Mouse (Mus musculus): ENCODE data around the gene Kif5c. TPM values are rescaled to one million over a fixed set of nuclear protein-coding genes. Genes with fewer than 3 reads are reported as not detected.

The Kif5c gene
- polyA plus RNA-seq, 1 experiment from 2014 or later = 7.1 TPM

GRCm38 (mm10) chr2:49774180-49774579, 155.1 kb downstream of the Kif5c start:
- Histone ChIP-seq H3K4me3 (ENCODE audit: inconsistent target) (no peak overlapping the region), H3K36me3 (ENCODE audit: inconsistent target) (peaks cover 34% of the 10 kb centered on the region; the same call in 1 of the 2 replicates), H3K79me2 (ENCODE audit: inconsistent target) (no peaks in the 10 kb centered on the region), H3K27ac (no peak overlapping the region)

DNA sequence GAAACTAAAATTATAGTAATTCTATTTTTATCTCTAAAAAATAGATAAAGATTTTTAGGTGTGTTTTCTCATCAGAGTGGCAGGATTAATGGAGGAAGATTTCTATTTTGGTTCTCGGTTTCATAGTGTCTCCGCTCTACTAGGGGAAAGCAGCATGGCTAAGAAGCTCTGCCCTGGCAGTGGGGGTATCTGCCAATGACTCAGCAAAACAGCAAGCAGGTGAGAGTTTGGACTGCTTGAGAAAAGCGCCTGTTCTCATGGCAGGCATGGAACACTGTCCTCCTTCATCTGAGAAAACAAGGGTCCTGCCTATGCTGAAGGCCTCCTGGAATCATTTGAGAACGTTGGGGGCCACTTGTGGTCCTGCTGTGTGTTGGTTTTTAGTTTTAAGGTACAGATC, 156.1 kb downstream of the Kif5c start:
- no peak overlapping the region for H3K4me3 ChIP-seq (ENCODE audit: inconsistent target)
- 79% methylated on average over 4 of the region's 4 CpGs for WGBS (ENCODE audit: missing documents)
- H3K27ac ChIP-seq = no peak overlapping the region
- H3K79me2 ChIP-seq (ENCODE audit: inconsistent target) = no peaks in the 10 kb centered on the region
- peaks cover 27% of the 10 kb centered on the region; the same call in 1 of the 2 replicates for H3K36me3 ChIP-seq (ENCODE audit: inconsistent target)

DNA sequence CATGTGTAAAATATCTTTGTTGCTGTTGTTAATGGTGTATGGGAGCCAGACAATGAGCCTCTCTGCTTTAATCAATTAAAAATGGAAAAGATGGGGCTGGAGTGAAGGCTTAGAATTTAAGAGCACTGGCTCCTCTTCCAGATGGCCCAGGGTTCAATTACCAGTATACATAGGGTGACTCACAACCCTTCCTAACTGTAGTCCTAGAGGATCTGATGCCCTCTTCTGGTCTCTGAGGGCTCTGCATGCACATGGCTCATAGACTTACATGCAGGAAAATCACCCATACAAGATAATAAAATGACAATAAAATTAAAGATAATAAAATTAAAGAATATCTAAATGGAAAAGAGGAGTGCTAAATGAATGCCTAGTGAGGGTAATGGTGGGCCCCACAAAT, 156.6 kb downstream of the Kif5c start:
- no peak overlapping the region for H3K27ac ChIP-seq
- H3K36me3 ChIP-seq (ENCODE audit: inconsistent target) = peaks cover 27% of the 10 kb centered on the region; the same call in 1 of the 2 replicates
- no peak overlapping the region for H3K4me3 ChIP-seq (ENCODE audit: inconsistent target)
- H3K79me2 ChIP-seq (ENCODE audit: inconsistent target) = no peaks in the 10 kb centered on the region

GRCm38 (mm10) chr2:49776407-49776806, 157.3 kb downstream of the Kif5c start:
- H3K79me2 ChIP-seq (ENCODE audit: inconsistent target) = no peaks in the 10 kb centered on the region
- H3K36me3 ChIP-seq (ENCODE audit: inconsistent target) = peaks cover 26% of the 10 kb centered on the region; the same call in 1 of the 2 replicates
- H3K4me3 ChIP-seq (ENCODE audit: inconsistent target) = no peak overlapping the region
- 92% methylated on average over 4 of the region's 4 CpGs for WGBS (ENCODE audit: missing documents)
- no peak overlapping the region for H3K27ac ChIP-seq

- 2% methylated on average over 74 of the region's 79 CpGs for WGBS (ENCODE audit: missing documents)
- H3K27ac ChIP-seq = no peak within 1 kb of the TSS
- H3K79me2 ChIP-seq (ENCODE audit: inconsistent target) = no peaks in the 10 kb centered on the region
- H3K36me3 ChIP-seq (ENCODE audit: inconsistent target) = no peaks in the 10 kb centered on the region
- H3K4me3 ChIP-seq (ENCODE audit: inconsistent target) = no peak within 1 kb of the TSS
Observed at GRCm38 (mm10) chr2:49787376-49788050, 168.4 kb downstream of the Kif5c start, which contains the start of gene Lypd6b. Lypd6b (plus strand) TSS chr2:49787688.

DNA sequence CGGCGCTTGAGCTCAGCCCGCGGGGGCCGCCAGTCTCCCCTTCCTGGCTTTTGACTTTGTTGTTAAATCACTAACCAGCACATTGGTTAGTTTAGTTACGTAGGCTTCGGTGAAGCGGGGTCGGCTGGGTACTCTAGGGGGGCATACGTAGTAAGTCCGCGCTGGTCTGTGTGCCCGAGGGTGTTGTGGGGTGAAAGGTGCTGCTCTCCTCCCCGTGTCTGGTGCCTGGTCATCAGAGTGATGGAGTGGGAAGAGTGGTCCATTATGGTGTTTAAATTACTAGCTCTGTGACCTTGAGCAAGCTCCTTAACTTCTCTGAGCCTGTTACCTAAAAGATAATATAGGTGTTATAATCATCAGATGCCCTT, 168.9 kb downstream of the Kif5c start:
- no peak overlapping the region for H3K27ac ChIP-seq
- no peak overlapping the region for H3K4me3 ChIP-seq (ENCODE audit: inconsistent target)
- 6% methylated on average over 14 of the region's 14 CpGs for WGBS (ENCODE audit: missing documents)
- H3K79me2 ChIP-seq (ENCODE audit: inconsistent target) = no peaks in the 10 kb centered on the region
- no peaks in the 10 kb centered on the region for H3K36me3 ChIP-seq (ENCODE audit: inconsistent target)

DNA sequence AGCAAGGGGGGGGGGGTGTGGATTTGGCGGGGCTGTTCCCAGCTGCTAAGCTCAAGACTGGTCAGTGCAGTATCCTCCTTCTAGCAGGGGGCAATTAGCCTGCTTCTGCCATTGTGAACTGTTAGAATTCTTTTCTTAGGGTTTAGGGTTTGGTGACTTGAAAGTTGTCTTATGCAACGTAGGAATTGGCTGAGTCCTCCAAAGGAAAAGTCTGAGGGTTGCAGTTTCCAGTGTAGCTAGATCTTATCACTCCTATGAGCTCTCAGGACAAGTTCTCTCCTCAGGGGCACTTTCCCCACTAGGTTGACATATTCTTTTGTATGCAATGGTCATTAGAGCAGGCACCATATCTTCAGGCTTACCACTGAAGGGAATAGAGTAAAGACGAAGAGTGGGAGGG, 169.5 kb downstream of the Kif5c start:
- Histone ChIP-seq H3K4me3 (ENCODE audit: inconsistent target) (no peak overlapping the region), H3K27ac (no peak overlapping the region), H3K36me3 (ENCODE audit: inconsistent target) (no peaks in the 10 kb centered on the region), H3K79me2 (ENCODE audit: inconsistent target) (no peaks in the 10 kb centered on the region)
- 13% methylated on average over 3 of the region's 3 CpGs for WGBS (ENCODE audit: missing documents)

DNA sequence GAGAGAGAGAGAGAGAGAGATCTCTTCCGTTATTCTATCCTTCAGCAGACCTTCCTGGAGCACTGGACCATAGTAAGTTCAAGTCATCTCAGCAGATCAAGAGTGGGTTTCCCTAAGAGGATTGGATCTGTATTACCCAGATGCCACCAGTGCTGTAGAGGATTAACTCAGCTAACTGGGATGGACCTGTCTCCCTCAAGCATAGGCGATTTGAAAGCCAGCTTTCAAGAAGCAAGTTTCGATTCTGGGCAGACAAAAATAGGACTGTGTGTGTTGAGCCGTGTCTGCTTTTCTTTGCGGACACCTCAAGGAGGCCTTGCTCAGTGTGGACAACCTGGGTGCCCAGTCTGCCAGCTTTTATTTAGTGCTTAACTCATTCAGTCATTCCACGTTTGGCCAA, 170.0 kb downstream of the Kif5c start:
- 62% methylated on average over 6 of the region's 6 CpGs for WGBS (ENCODE audit: missing documents)
- no peak overlapping the region for H3K4me3 ChIP-seq (ENCODE audit: inconsistent target)
- no peaks in the 10 kb centered on the region for H3K79me2 ChIP-seq (ENCODE audit: inconsistent target)
- no peaks in the 10 kb centered on the region for H3K36me3 ChIP-seq (ENCODE audit: inconsistent target)
- H3K27ac ChIP-seq = no peak overlapping the region

- Histone ChIP-seq H3K4me3 (ENCODE audit: inconsistent target) (no peak overlapping the region), H3K27ac (no peak overlapping the region), H3K79me2 (ENCODE audit: inconsistent target) (no peaks in the 10 kb centered on the region), H3K36me3 (ENCODE audit: inconsistent target) (no peaks in the 10 kb centered on the region)
- 83% methylated on average over 5 of the region's 5 CpGs for WGBS (ENCODE audit: missing documents)
Observed at GRCm38 (mm10) chr2:49789504-49789903, 170.4 kb downstream of the Kif5c start.

GRCm38 (mm10) chr2:49797444-49798143, 178.5 kb downstream of the Kif5c start:
- H3K27ac ChIP-seq = no peak overlapping the region
- WGBS (ENCODE audit: missing documents) = 87% methylated on average over 14 of the region's 14 CpGs
- no peaks in the 10 kb centered on the region for H3K36me3 ChIP-seq (ENCODE audit: inconsistent target)
- H3K4me3 ChIP-seq (ENCODE audit: inconsistent target) = no peak overlapping the region
- H3K79me2 ChIP-seq (ENCODE audit: inconsistent target) = no peaks in the 10 kb centered on the region

DNA sequence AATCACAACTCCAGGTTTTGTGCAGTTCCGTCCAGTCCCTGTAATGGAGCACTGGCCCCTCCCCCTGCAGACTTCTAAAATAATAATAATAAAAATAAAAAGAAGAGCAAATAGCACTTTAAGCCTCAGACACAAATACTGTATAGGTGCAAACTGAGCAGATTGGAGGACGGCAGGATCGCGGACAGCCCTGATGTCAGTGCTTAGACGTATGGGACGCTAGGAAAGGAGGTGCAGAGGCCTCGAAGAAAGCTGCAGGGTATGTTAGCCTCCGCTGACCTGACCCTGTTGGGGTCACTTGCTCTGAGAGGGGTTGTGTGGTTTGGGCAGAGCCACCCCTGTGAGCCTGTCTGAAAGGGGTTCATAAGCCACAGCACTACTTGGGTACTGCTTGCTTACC, 185.3 kb downstream of the Kif5c start:
- 89% methylated on average over 8 of the region's 8 CpGs for WGBS (ENCODE audit: missing documents)
- Histone ChIP-seq H3K79me2 (ENCODE audit: inconsistent target) (no peaks in the 10 kb centered on the region), H3K36me3 (ENCODE audit: inconsistent target) (no peaks in the 10 kb centered on the region), H3K4me3 (ENCODE audit: inconsistent target) (no peak overlapping the region), H3K27ac (no peak overlapping the region)

DNA sequence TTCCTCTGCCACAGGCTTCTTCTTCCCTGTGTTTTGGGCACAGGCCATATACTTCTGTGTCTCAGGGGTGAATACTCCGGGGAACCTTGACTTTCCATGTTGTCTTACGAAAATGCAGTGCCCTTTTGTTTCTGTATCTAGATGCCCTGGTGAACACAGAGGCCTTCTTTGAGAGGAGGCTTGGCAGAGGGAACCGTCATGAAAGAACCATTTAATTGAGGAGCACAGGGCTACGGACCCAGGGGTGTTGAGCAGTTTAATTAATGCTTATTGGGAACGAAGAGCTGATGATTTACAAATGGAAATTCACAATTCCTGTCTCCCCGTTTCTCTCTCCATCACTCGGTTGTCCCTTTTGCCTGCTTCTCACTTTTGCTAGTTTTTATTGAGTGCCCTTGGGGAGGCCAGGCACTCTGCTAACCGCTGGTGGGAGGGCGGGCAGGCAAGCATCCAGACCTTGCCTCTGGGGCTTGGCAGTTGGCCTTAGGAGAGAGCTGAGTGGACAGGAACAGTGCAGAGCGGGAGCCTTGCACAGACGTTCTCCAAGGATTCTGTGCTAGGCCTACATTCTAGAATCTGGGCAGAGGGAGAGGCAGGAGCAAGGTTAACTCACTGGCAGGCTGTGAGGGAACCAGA, 186.8 kb downstream of the Kif5c start:
- Histone ChIP-seq H3K36me3 (ENCODE audit: inconsistent target) (no peaks in the 10 kb centered on the region), H3K79me2 (ENCODE audit: inconsistent target) (no peaks in the 10 kb centered on the region), H3K27ac (no peak overlapping the region), H3K4me3 (ENCODE audit: inconsistent target) (no peak overlapping the region)
- WGBS (ENCODE audit: missing documents) = 91% methylated on average over 11 of the region's 11 CpGs

DNA sequence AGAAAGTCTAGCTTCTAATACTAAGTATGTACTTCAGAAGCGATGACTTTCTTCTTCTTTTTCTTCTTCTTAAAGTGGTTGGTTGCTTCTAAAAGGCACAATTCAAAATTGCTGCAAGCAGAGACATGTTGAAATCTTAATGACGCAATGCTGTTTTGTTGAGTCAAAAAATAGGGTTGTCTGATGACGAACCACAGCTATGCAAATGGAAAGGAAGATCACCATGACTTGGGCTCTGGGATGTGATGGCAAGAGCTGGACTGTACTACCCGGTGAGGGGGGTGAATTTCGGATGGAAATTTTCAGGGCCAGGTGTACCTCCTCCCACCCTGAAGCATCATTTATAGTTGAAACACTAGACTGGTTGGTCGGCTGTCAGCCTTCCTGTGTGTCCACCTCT, 190.4 kb downstream of the Kif5c start:
- Histone ChIP-seq H3K79me2 (ENCODE audit: inconsistent target) (no peaks in the 10 kb centered on the region), H3K4me3 (ENCODE audit: inconsistent target) (no peak overlapping the region), H3K36me3 (ENCODE audit: inconsistent target) (no peaks in the 10 kb centered on the region), H3K27ac (no peak overlapping the region)
- WGBS (ENCODE audit: missing documents) = 43% methylated on average over 6 of the region's 6 CpGs

DNA sequence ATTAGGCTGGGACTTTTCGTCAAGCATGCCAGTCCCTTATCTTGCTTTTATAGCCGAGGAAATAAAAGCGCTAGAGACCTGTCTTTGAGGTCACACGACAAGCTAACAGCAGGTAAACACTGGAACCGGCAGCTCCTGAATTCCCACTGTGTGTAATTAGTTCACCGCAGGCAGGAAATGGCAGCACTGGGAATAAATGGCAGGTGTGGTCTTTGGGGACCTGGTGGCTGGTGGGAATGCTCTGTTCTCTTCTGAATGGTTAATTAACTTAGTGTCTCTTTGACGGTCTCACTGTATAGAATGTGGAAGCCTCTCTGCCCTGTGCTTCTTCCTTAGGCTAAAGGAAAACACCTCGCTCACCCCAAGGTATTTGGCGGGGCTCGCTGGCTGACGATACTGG, 192.3 kb downstream of the Kif5c start:
- Histone ChIP-seq H3K36me3 (ENCODE audit: inconsistent target) (no peaks in the 10 kb centered on the region), H3K79me2 (ENCODE audit: inconsistent target) (no peaks in the 10 kb centered on the region), H3K27ac (no peak overlapping the region), H3K4me3 (ENCODE audit: inconsistent target) (no peak overlapping the region)
- 39% methylated on average over 11 of the region's 11 CpGs for WGBS (ENCODE audit: missing documents)

DNA sequence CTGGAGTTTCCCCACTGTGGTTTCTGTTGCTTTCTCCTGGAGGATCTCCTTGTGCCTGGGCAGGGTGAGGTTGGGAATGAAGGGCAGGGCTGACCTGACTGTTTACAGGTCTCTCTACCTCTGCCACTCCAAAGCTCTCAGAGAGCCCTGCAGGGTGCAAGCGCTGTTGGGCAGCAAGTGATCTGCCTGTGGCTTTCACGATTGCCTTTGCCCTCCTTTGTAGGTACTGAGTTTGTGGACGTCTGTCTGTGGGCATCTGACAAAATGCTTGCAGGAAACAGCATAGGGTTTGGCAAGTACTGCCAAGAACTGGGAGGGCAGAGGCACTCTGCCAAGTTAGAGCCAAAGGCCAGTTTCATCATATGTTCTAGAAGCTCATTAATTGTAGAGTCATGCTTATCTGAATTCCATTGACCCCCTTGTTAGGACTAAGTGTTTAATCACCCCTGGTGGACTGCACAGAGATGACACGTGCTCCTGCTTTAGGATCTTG, 192.8 kb downstream of the Kif5c start:
- Histone ChIP-seq H3K79me2 (ENCODE audit: inconsistent target) (no peaks in the 10 kb centered on the region), H3K4me3 (ENCODE audit: inconsistent target) (no peak overlapping the region), H3K36me3 (ENCODE audit: inconsistent target) (no peaks in the 10 kb centered on the region), H3K27ac (no peak overlapping the region)
- WGBS (ENCODE audit: missing documents) = 19% methylated on average over 4 of the region's 4 CpGs
